Mouse (Mus musculus) limb, embryonic 11.5 days (tissue): ENCODE measurements at regions not wholly inside any gene's neighbourhood (a gene's known extent, or its start where the extent isn't known, plus 50 kb on each side); places are given as distances from the start of the nearest gene placed in this dataset.

Experiments used
- ATAC-seq: fragments of 200-750 bp; cut with Nextera tagmentation; 2 replicates; pipeline ENCODE4 v1.8.0; 2017; ENCODE audit warnings: low read depth; ENCODE audit not compliant: insufficient number of reproducible peaks, low FRiP score, low TSS enrichment
- DNase-seq: peaks from one replicate; pipeline ENCODE4 v3.0.0-alpha.2; 2015; ENCODE audit warnings: low spot score
- H3K27ac ChIP-seq: fragments of 300-500 bp; sonication (generic); replicated peaks from 2 replicates; pipeline ENCODE4 v1.5.1; 2014; ENCODE audit warnings: low read depth, mild to moderate bottlenecking, low read length
- H3K27me3 ChIP-seq: fragments of 300-500 bp; sonication (generic); 2 replicates; pipeline ENCODE4 v1.6.1; 2014; ENCODE audit warnings: mild to moderate bottlenecking, low read length, mixed read lengths; ENCODE audit not compliant: control insufficient read depth, insufficient read depth
- H3K36me3 ChIP-seq: fragments of 300-500 bp; sonication (generic); 2 replicates; pipeline ENCODE4 v1.6.1; 2014; ENCODE audit warnings: mild to moderate bottlenecking, low read length, moderate library complexity, mixed read lengths; ENCODE audit not compliant: control insufficient read depth, insufficient read depth
- H3K4me1 ChIP-seq: fragments of 300-500 bp; sonication (generic); 2 replicates; pipeline ENCODE4 v1.6.1; 2014; ENCODE audit warnings: low read length, mixed read lengths; ENCODE audit not compliant: control insufficient read depth, insufficient read depth
- H3K4me2 ChIP-seq: fragments of 300-500 bp; sonication (generic); 2 replicates; pipeline ENCODE4 v1.6.1; 2014; ENCODE audit warnings: low read depth, mild to moderate bottlenecking, moderate library complexity; ENCODE audit not compliant: severe bottlenecking
- H3K4me3 ChIP-seq: fragments of 300-500 bp; sonication (generic); 2 replicates; pipeline ENCODE4 v1.5.1; 2014; ENCODE audit warnings: low read depth, low read length
- H3K9ac ChIP-seq: fragments of 300-500 bp; sonication (generic); 2 replicates; pipeline ENCODE4 v1.6.1; 2014; ENCODE audit warnings: mild to moderate bottlenecking, low read length
- H3K9me3 ChIP-seq: fragments of 300-500 bp; sonication (generic); 2 replicates; pipeline ENCODE4 v1.6.1; 2016; ENCODE audit warnings: low read length; ENCODE audit not compliant: control insufficient read depth
- WGBS: fragments of 180-500 bp; shearing (Covaris S2); extraction: QIAGEN DNeasy Blood & Tissue Kit; methylation state at CpG from one replicate; pipeline ENCODE4 v1.1.7; 2014; 5-methylcytosine and 5-hydroxymethylcytosine counted together

GRCm38 (mm10) chr6:140368354-140369069 is 55.3 kb upstream of the Plekha5 start:
- no peak overlapping the region for H3K9ac ChIP-seq
- no peak overlapping the region for H3K4me3 ChIP-seq
- WGBS, result 84% methylated on average over 8 of the region's 8 CpGs
- no peaks in the 10 kb centered on the region for H3K36me3 ChIP-seq
- H3K27ac ChIP-seq, result no peak overlapping the region
- no peaks in the 10 kb centered on the region for H3K27me3 ChIP-seq
- ATAC-seq (no peak), DNase-seq (no peak)
- no peaks in the 10 kb centered on the region for H3K9me3 ChIP-seq
- H3K4me1 ChIP-seq, result no peaks in the 10 kb centered on the region
- H3K4me2 ChIP-seq, result no peak overlapping the region

GRCm38 (mm10) chr6:140367303-140367702 is 56.6 kb upstream of the Plekha5 start:
- no peaks in the 10 kb centered on the region for H3K9me3 ChIP-seq
- no peak overlapping the region for H3K27ac ChIP-seq
- H3K27me3 ChIP-seq, result no peaks in the 10 kb centered on the region
- no peaks in the 10 kb centered on the region for H3K36me3 ChIP-seq
- DNase-seq (no peak), ATAC-seq (no peak)
- 82% methylated on average over 6 of the region's 6 CpGs for WGBS
- no peak overlapping the region for H3K4me3 ChIP-seq
- no peak overlapping the region for H3K9ac ChIP-seq
- H3K4me2 ChIP-seq, result no peak overlapping the region
- H3K4me1 ChIP-seq, result no peaks in the 10 kb centered on the region

GRCm38 (mm10) chr6:140366791-140367190 is 57.1 kb upstream of the Plekha5 start:
- no peak overlapping the region for H3K27ac ChIP-seq
- no peak overlapping the region for H3K4me2 ChIP-seq
- DNase-seq (no peak), ATAC-seq (no peak)
- H3K27me3 ChIP-seq, result no peaks in the 10 kb centered on the region
- H3K9me3 ChIP-seq, result no peaks in the 10 kb centered on the region
- no peak overlapping the region for H3K9ac ChIP-seq
- H3K4me1 ChIP-seq, result no peaks in the 10 kb centered on the region
- WGBS, result 23% methylated on average over 3 of the region's 3 CpGs
- H3K36me3 ChIP-seq, result no peaks in the 10 kb centered on the region
- no peak overlapping the region for H3K4me3 ChIP-seq

- Histone ChIP-seq H3K36me3 (no peaks in the 10 kb centered on the region), H3K27me3 (no peaks in the 10 kb centered on the region), H3K9ac (no peak overlapping the region), H3K4me3 (no peak overlapping the region), H3K27ac (no peak overlapping the region), H3K9me3 (no peaks in the 10 kb centered on the region), H3K4me1 (no peaks in the 10 kb centered on the region), H3K4me2 (no peak overlapping the region)
- ATAC-seq (no peak), DNase-seq (no peak)
- 84% methylated on average over 4 of the region's 4 CpGs for WGBS
These were observed 62.9 kb upstream of the Plekha5 start for GRCm38 (mm10) chr6:140360996-140361395.

GRCm38 (mm10) chr6:140357901-140358300 is 66.0 kb upstream of the Plekha5 start:
- no peak overlapping the region for H3K9ac ChIP-seq
- 83% methylated on average over 2 of the region's 2 CpGs for WGBS
- no peaks in the 10 kb centered on the region for H3K9me3 ChIP-seq
- H3K27me3 ChIP-seq, result no peaks in the 10 kb centered on the region
- no peak overlapping the region for H3K4me3 ChIP-seq
- H3K27ac ChIP-seq, result no peak overlapping the region
- DNase-seq (no peak), ATAC-seq (no peak)
- no peak overlapping the region for H3K4me2 ChIP-seq
- H3K4me1 ChIP-seq, result no peaks in the 10 kb centered on the region
- no peaks in the 10 kb centered on the region for H3K36me3 ChIP-seq

GRCm38 (mm10) chr6:140357300-140357699 is 66.6 kb upstream of the Plekha5 start:
- H3K4me2 ChIP-seq, result no peak overlapping the region
- no peaks in the 10 kb centered on the region for H3K4me1 ChIP-seq
- H3K27ac ChIP-seq, result no peak overlapping the region
- no peak overlapping the region for H3K9ac ChIP-seq
- H3K4me3 ChIP-seq, result no peak overlapping the region
- H3K9me3 ChIP-seq, result no peaks in the 10 kb centered on the region
- ATAC-seq, result no peak
- H3K27me3 ChIP-seq, result no peaks in the 10 kb centered on the region
- DNase-seq, result no peak
- 75% methylated on average over 8 of the region's 8 CpGs for WGBS
- no peaks in the 10 kb centered on the region for H3K36me3 ChIP-seq

- ATAC-seq (no peak), DNase-seq (no peak)
- WGBS, result 80% methylated on average over 6 of the region's 6 CpGs
- H3K9me3 ChIP-seq, result no peaks in the 10 kb centered on the region
- H3K4me3 ChIP-seq, result no peak overlapping the region
- H3K4me1 ChIP-seq, result no peaks in the 10 kb centered on the region
- H3K36me3 ChIP-seq, result no peaks in the 10 kb centered on the region
- no peak overlapping the region for H3K9ac ChIP-seq
- no peak overlapping the region for H3K4me2 ChIP-seq
- no peaks in the 10 kb centered on the region for H3K27me3 ChIP-seq
- no peak overlapping the region for H3K27ac ChIP-seq
These were observed 69.8 kb upstream of the Plekha5 start for GRCm38 (mm10) chr6:140354082-140354481.

- H3K4me2 ChIP-seq, result no peak overlapping the region
- H3K27me3 ChIP-seq, result no peaks in the 10 kb centered on the region
- no peak for DNase-seq
- no peak overlapping the region for H3K4me3 ChIP-seq
- H3K9ac ChIP-seq, result no peak overlapping the region
- ATAC-seq, result no peak
- no peaks in the 10 kb centered on the region for H3K9me3 ChIP-seq
- H3K36me3 ChIP-seq, result no peaks in the 10 kb centered on the region
- H3K4me1 ChIP-seq, result no peaks in the 10 kb centered on the region
- 86% methylated on average over 6 of the region's 6 CpGs for WGBS
- H3K27ac ChIP-seq, result no peak overlapping the region
These were observed 70.2 kb upstream of the Plekha5 start for GRCm38 (mm10) chr6:140353610-140354009.
